Mouse (Mus musculus): Measurements from ENCODE around the gene Cpa5. TPM values are rescaled to one million over a fixed set of nuclear protein-coding genes. Genes with fewer than 3 reads are reported as not detected.
A peak's percentile ranks its signal among the peaks of the same experiment; 100 is the strongest.

The Cpa5 gene
- polyA plus RNA-seq, 1 experiment = not detected

DNA sequence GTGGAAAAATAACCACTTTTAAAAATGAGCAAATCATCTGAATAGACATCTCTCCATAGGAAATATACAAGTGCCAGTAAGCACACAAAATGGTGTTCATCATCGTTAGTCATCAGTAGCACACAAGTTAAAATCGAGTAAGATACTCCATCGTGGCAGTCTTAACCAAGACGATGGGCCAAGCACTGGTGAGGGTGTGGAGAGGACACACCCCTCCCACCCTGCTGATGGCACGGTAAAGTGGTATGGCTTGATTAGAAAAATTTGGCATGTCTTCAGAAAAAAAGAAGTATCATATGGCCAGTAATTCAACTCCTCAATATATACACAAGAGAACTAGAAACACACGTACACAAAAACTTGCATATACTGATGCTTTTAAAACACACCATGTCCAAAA is 65.7 kb downstream of the Cpa5 start:
- no peak overlapping the region for H3K4me2 ChIP-seq (ENCODE audit: low read depth)
- H3ac ChIP-seq (ENCODE audit: control insufficient read depth, insufficient read length) = no peak overlapping the region
- no peak overlapping the region for H3K4me3 ChIP-seq
- TF ChIP-seq SRF (IDR thresholded peaks at IDR 0.05; ENCODE audit: control insufficient read depth, insufficient read length, low read depth) (no peak), CEBPB (IDR thresholded peaks at IDR 0.05; ENCODE audit: insufficient read depth, poor library complexity, severe bottlenecking) (no peak), POLR2AphosphoS2 (IDR thresholded peaks at IDR 0.05; ENCODE audit: insufficient read length, low read depth) (no peak), MYOG (IDR thresholded peaks at IDR 0.05; ENCODE audit: control insufficient read depth in 1 of 3, insufficient read depth in 1 of 3, insufficient read length in 2 of 3, low read depth in 2 of 3) (no peak), MAX (IDR thresholded peaks at IDR 0.05; ENCODE audit: low read depth) (no peak), MYOD1 (IDR thresholded peaks at IDR 0.05; ENCODE audit: control insufficient read depth in 1 of 3, insufficient read length in 2 of 3, low read depth in 2 of 3) (no peak), USF1 (IDR thresholded peaks at IDR 0.05; ENCODE audit: low read depth) (no peak), E2F4 (IDR thresholded peaks at IDR 0.05; ENCODE audit: insufficient read depth) (no peak)
- H3K79me2 ChIP-seq (ENCODE audit: control insufficient read depth, insufficient read depth) = no peaks in the 10 kb centered on the region
- H3K27me3 ChIP-seq (ENCODE audit: control insufficient read depth, insufficient read depth, insufficient read length) = no peaks in the 10 kb centered on the region
- H3K36me3 ChIP-seq (ENCODE audit: control insufficient read depth, insufficient read depth) = no peaks in the 10 kb centered on the region

GRCm38 (mm10) chr6:30677591-30677990 is 66.8 kb downstream of the Cpa5 start:
- TF ChIP-seq POLR2A (IDR thresholded peaks at IDR 0.05; ENCODE audit: insufficient read length, low read depth) (no peak), REST (IDR thresholded peaks at IDR 0.05; ENCODE audit: insufficient read depth, insufficient read length) (no peak), USF1 (IDR thresholded peaks at IDR 0.05; ENCODE audit: low read depth) (no peak), CEBPB (IDR thresholded peaks at IDR 0.05; ENCODE audit: insufficient read depth, poor library complexity, severe bottlenecking) (no peak), POLR2AphosphoS2 (IDR thresholded peaks at IDR 0.05; ENCODE audit: insufficient read length, low read depth) (no peak), E2F4 (IDR thresholded peaks at IDR 0.05; ENCODE audit: insufficient read depth) (no peak), MYOD1 (IDR thresholded peaks at IDR 0.05; ENCODE audit: control insufficient read depth in 1 of 3, insufficient read length in 2 of 3, low read depth in 2 of 3) (peak in 2 of 3 experiments; percentile 46 to 54), MAX (IDR thresholded peaks at IDR 0.05; ENCODE audit: low read depth) (no peak), TCF3 (IDR thresholded peaks at IDR 0.05; ENCODE audit: insufficient read length, low read depth) (no peak)
- Histone ChIP-seq H3ac (ENCODE audit: control insufficient read depth, insufficient read length) (no peak overlapping the region), H3K4me3 (no peak overlapping the region), H3K79me2 (ENCODE audit: control insufficient read depth, insufficient read depth) (no peaks in the 10 kb centered on the region), H3K36me3 (ENCODE audit: control insufficient read depth, insufficient read depth) (no peaks in the 10 kb centered on the region), H3K4me2 (ENCODE audit: low read depth) (no peak overlapping the region), H3K27me3 (ENCODE audit: control insufficient read depth, insufficient read depth, insufficient read length) (no peaks in the 10 kb centered on the region)

DNA sequence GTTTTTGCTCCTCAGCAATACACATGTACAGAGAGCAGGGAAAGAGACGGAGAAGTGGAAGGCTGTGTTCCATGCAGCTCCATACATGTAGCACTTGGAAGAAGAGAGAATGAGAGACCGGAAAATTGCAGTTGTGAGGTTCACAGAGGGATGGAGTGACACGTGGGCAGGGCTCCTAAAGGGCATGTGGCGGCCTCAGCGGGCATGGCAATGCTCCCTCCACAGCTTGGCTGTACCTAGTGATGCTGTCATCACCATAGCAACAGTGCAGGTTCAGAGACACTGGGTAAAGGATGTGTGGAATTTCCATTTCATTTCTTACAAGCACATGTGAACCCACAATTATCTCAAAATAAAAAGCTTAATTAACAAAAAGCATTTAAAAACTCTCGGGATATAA is 67.7 kb downstream of the Cpa5 start:
- no peak overlapping the region for H3ac ChIP-seq (ENCODE audit: control insufficient read depth, insufficient read length)
- no peak for TF ChIP-seq SRF (IDR thresholded peaks at IDR 0.05; ENCODE audit: control insufficient read depth, insufficient read length, low read depth)
- no peak for TF ChIP-seq MYOD1 (IDR thresholded peaks at IDR 0.05; ENCODE audit: control insufficient read depth in 1 of 3, insufficient read length in 2 of 3, low read depth in 2 of 3)
- TF ChIP-seq TCF3 (IDR thresholded peaks at IDR 0.05; ENCODE audit: insufficient read length, low read depth) = no peak
- no peak for TF ChIP-seq E2F4 (IDR thresholded peaks at IDR 0.05; ENCODE audit: insufficient read depth)
- TF ChIP-seq REST (IDR thresholded peaks at IDR 0.05; ENCODE audit: insufficient read depth, insufficient read length) = no peak
- no peak for TF ChIP-seq MAX (IDR thresholded peaks at IDR 0.05; ENCODE audit: low read depth)
- no peak for TF ChIP-seq MYOG (IDR thresholded peaks at IDR 0.05; ENCODE audit: control insufficient read depth in 1 of 3, insufficient read depth in 1 of 3, insufficient read length in 2 of 3, low read depth in 2 of 3)
- no peak for TF ChIP-seq TCF12 (IDR thresholded peaks at IDR 0.05; ENCODE audit: insufficient read depth, poor library complexity, severe bottlenecking)
- no peak for TF ChIP-seq POLR2A (IDR thresholded peaks at IDR 0.05; ENCODE audit: insufficient read length, low read depth)
- H3K79me2 ChIP-seq (ENCODE audit: control insufficient read depth, insufficient read depth) = no peaks in the 10 kb centered on the region
- H3K36me3 ChIP-seq (ENCODE audit: control insufficient read depth, insufficient read depth) = no peaks in the 10 kb centered on the region
- H3K4me2 ChIP-seq (ENCODE audit: low read depth) = no peak overlapping the region
- H3K27me3 ChIP-seq (ENCODE audit: control insufficient read depth, insufficient read depth, insufficient read length) = no peaks in the 10 kb centered on the region
- H3K4me3 ChIP-seq = no peak overlapping the region

DNA sequence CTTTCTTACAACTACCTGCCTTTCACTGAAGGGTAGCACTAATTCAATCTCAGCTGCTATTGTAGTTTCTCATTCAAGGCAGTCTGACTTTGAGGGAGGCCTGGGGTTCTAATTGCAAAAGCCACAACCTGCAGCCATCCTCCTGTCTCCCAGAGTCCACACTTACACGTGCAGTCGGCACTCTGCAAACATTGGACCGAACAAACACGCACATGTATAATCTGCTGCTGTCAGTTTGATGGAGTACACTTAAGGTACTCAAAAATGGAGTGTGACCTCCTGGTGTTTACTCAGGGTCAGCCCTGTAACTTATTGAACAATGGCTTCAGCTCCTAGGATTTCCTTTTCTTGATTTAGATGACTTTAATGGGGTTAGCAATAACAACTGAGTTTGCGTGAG is 68.8 kb downstream of the Cpa5 start:
- TF ChIP-seq E2F4 (IDR thresholded peaks at IDR 0.05; ENCODE audit: insufficient read depth) (no peak), USF1 (IDR thresholded peaks at IDR 0.05; ENCODE audit: low read depth) (no peak), TCF3 (IDR thresholded peaks at IDR 0.05; ENCODE audit: insufficient read length, low read depth) (no peak), REST (IDR thresholded peaks at IDR 0.05; ENCODE audit: insufficient read depth, insufficient read length) (no peak), POLR2A (IDR thresholded peaks at IDR 0.05; ENCODE audit: insufficient read length, low read depth) (no peak), MYOG (IDR thresholded peaks at IDR 0.05; ENCODE audit: control insufficient read depth in 1 of 3, insufficient read depth in 1 of 3, insufficient read length in 2 of 3, low read depth in 2 of 3) (no peak), MAX (IDR thresholded peaks at IDR 0.05; ENCODE audit: low read depth) (no peak), POLR2AphosphoS2 (IDR thresholded peaks at IDR 0.05; ENCODE audit: insufficient read length, low read depth) (no peak), CEBPB (IDR thresholded peaks at IDR 0.05; ENCODE audit: insufficient read depth, poor library complexity, severe bottlenecking) (no peak), TCF12 (IDR thresholded peaks at IDR 0.05; ENCODE audit: insufficient read depth, poor library complexity, severe bottlenecking) (no peak), MYOD1 (IDR thresholded peaks at IDR 0.05; ENCODE audit: control insufficient read depth in 1 of 3, insufficient read length in 2 of 3, low read depth in 2 of 3) (no peak), SRF (IDR thresholded peaks at IDR 0.05; ENCODE audit: control insufficient read depth, insufficient read length, low read depth) (no peak)
- H3K36me3 ChIP-seq (ENCODE audit: control insufficient read depth, insufficient read depth) = no peaks in the 10 kb centered on the region
- H3K27me3 ChIP-seq (ENCODE audit: control insufficient read depth, insufficient read depth, insufficient read length) = no peaks in the 10 kb centered on the region
- no peak overlapping the region for H3K4me2 ChIP-seq (ENCODE audit: low read depth)
- H3K79me2 ChIP-seq (ENCODE audit: control insufficient read depth, insufficient read depth) = no peaks in the 10 kb centered on the region
- H3K4me3 ChIP-seq = no peak overlapping the region
- H3ac ChIP-seq (ENCODE audit: control insufficient read depth, insufficient read length) = no peak overlapping the region

GRCm38 (mm10) chr6:30680442-30680841 is 69.6 kb downstream of the Cpa5 start:
- H3K4me2 ChIP-seq (ENCODE audit: low read depth) = no peak overlapping the region
- no peak overlapping the region for H3ac ChIP-seq (ENCODE audit: control insufficient read depth, insufficient read length)

More at GRCm38 (mm10) chr6:30680442-30680841, 69.6 kb downstream of the Cpa5 start:
- Histone ChIP-seq H3K79me2 (ENCODE audit: control insufficient read depth, insufficient read depth) (peaks cover 4% of the 10 kb centered on the region), H3K27me3 (ENCODE audit: control insufficient read depth, insufficient read depth, insufficient read length) (no peaks in the 10 kb centered on the region), H3K4me3 (no peak overlapping the region), H3K36me3 (ENCODE audit: control insufficient read depth, insufficient read depth) (no peaks in the 10 kb centered on the region)
- TF ChIP-seq E2F4 (IDR thresholded peaks at IDR 0.05; ENCODE audit: insufficient read depth) (no peak), MYOG (IDR thresholded peaks at IDR 0.05; ENCODE audit: control insufficient read depth in 1 of 3, insufficient read depth in 1 of 3, insufficient read length in 2 of 3, low read depth in 2 of 3) (peak in 1 of 3 experiments; percentile 59), POLR2AphosphoS2 (IDR thresholded peaks at IDR 0.05; ENCODE audit: insufficient read length, low read depth) (no peak), CEBPB (IDR thresholded peaks at IDR 0.05; ENCODE audit: insufficient read depth, poor library complexity, severe bottlenecking) (no peak), REST (IDR thresholded peaks at IDR 0.05; ENCODE audit: insufficient read depth, insufficient read length) (no peak), POLR2A (IDR thresholded peaks at IDR 0.05; ENCODE audit: insufficient read length, low read depth) (no peak), MYOD1 (IDR thresholded peaks at IDR 0.05; ENCODE audit: control insufficient read depth in 1 of 3, insufficient read length in 2 of 3, low read depth in 2 of 3) (peak in 2 of 3 experiments; percentile 17 to 55), TCF12 (IDR thresholded peaks at IDR 0.05; ENCODE audit: insufficient read depth, poor library complexity, severe bottlenecking) (no peak), MAX (IDR thresholded peaks at IDR 0.05; ENCODE audit: low read depth) (no peak), USF1 (IDR thresholded peaks at IDR 0.05; ENCODE audit: low read depth) (no peak), TCF3 (IDR thresholded peaks at IDR 0.05; ENCODE audit: insufficient read length, low read depth) (no peak), SRF (IDR thresholded peaks at IDR 0.05; ENCODE audit: control insufficient read depth, insufficient read length, low read depth) (no peak)
